Mouse (Mus musculus): Measurements from ENCODE around the gene Slc22a5. TPM values are rescaled to one million over a fixed set of nuclear protein-coding genes. Genes with fewer than 3 reads are reported as not detected.
"Not testable (repeated sequence)": the region's sequence is repeated elsewhere in the genome, so short reads cannot be mapped to it uniquely, and the experiment has no call there.

The Slc22a5 gene
- total and polyA plus RNA-seq, 2 experiments from 2014 or later = 12.8 to 13.6 TPM

- 17% methylated on average over 37 of the region's 50 CpGs for WGBS
- H3K36me3 ChIP-seq (ENCODE audit: insufficient read depth, low read length); ATAC-seq (ENCODE audit: low FRiP score); H3K9me3 ChIP-seq (ENCODE audit: low read length); H3K27ac ChIP-seq (ENCODE audit: low read depth, low read length); H3K9ac ChIP-seq (replicated peaks; ENCODE audit: low read length, poor library complexity, severe bottlenecking); H3K27me3 ChIP-seq (ENCODE audit: insufficient read depth, low read length); H3K4me1 ChIP-seq (ENCODE audit: insufficient read depth, low read length): not testable (repeated sequence)
- Histone ChIP-seq H3K4me2 (ENCODE audit: low read depth, low read length, poor library complexity, severe bottlenecking) (peak within 1 kb of the TSS; percentile 52), H3K4me3 (ENCODE audit: low read depth, low read length) (peak within 1 kb of the TSS; percentile 31; the same call in 1 of the 2 replicates)
- TF ChIP-seq CTCF (IDR thresholded peaks at IDR 0.05) = peak; percentile 38
- DNase-seq (ENCODE audit: low spot score) = peak; percentile 11
Observed at GRCm38 (mm10) chr11:53858761-53859580, 32.5 kb downstream of the Slc22a5 start, which contains the start of gene Gm12216. Gm12216 (minus strand) TSS chr11:53859256.

- TF ChIP-seq CTCF (IDR thresholded peaks at IDR 0.05) = no peak
- H3K9me3 ChIP-seq (ENCODE audit: low read length) = no peaks in the 10 kb centered on the region
- no peak for ATAC-seq (ENCODE audit: low FRiP score)
- DNase-seq (ENCODE audit: low spot score) = no peak
- 83% methylated on average over 6 of the region's 6 CpGs for WGBS
- H3K4me2 ChIP-seq (ENCODE audit: low read depth, low read length, poor library complexity, severe bottlenecking) = no peak overlapping the region
- H3K4me3 ChIP-seq (ENCODE audit: low read depth, low read length) = no peak overlapping the region
- H3K36me3 ChIP-seq (ENCODE audit: insufficient read depth, low read length) = no peaks in the 10 kb centered on the region
- H3K9ac ChIP-seq (replicated peaks; ENCODE audit: low read length, poor library complexity, severe bottlenecking) = no peak overlapping the region
- no peak overlapping the region for H3K27ac ChIP-seq (ENCODE audit: low read depth, low read length)
- no peaks in the 10 kb centered on the region for H3K27me3 ChIP-seq (ENCODE audit: insufficient read depth, low read length)
- H3K4me1 ChIP-seq (ENCODE audit: insufficient read depth, low read length) = no peaks in the 10 kb centered on the region
Observed at GRCm38 (mm10) chr11:53858058-53858760, 33.3 kb downstream of the Slc22a5 start.

GRCm38 (mm10) chr11:53853665-53854064 is 37.8 kb downstream of the Slc22a5 start:
- Histone ChIP-seq H3K27ac (ENCODE audit: low read depth, low read length) (no peak overlapping the region), H3K9me3 (ENCODE audit: low read length) (no peaks in the 10 kb centered on the region), H3K4me1 (ENCODE audit: insufficient read depth, low read length) (no peaks in the 10 kb centered on the region), H3K36me3 (ENCODE audit: insufficient read depth, low read length) (no peaks in the 10 kb centered on the region), H3K27me3 (ENCODE audit: insufficient read depth, low read length) (no peaks in the 10 kb centered on the region; the same call in 1 of the 2 replicates), H3K4me3 (ENCODE audit: low read depth, low read length) (no peak overlapping the region), H3K9ac (replicated peaks; ENCODE audit: low read length, poor library complexity, severe bottlenecking) (no peak overlapping the region), H3K4me2 (ENCODE audit: low read depth, low read length, poor library complexity, severe bottlenecking) (no peak overlapping the region)
- no peak for DNase-seq (ENCODE audit: low spot score)
- no peak for ATAC-seq (ENCODE audit: low FRiP score)
- 71% methylated on average over 5 of the region's 5 CpGs for WGBS
- TF ChIP-seq CTCF (IDR thresholded peaks at IDR 0.05) = no peak

- no peak overlapping the region for H3K27ac ChIP-seq (ENCODE audit: low read depth, low read length)
- no peak for TF ChIP-seq CTCF (IDR thresholded peaks at IDR 0.05)
- ATAC-seq (ENCODE audit: low FRiP score) (no peak), DNase-seq (ENCODE audit: low spot score) (no peak)
- 56% methylated on average over 5 of the region's 5 CpGs for WGBS
- H3K4me2 ChIP-seq (ENCODE audit: low read depth, low read length, poor library complexity, severe bottlenecking) = no peak overlapping the region
- H3K4me1 ChIP-seq (ENCODE audit: insufficient read depth, low read length) = no peaks in the 10 kb centered on the region
- no peaks in the 10 kb centered on the region for H3K9me3 ChIP-seq (ENCODE audit: low read length)
- H3K9ac ChIP-seq (replicated peaks; ENCODE audit: low read length, poor library complexity, severe bottlenecking) = no peak overlapping the region
- no peaks in the 10 kb centered on the region; the same call in 1 of the 2 replicates for H3K27me3 ChIP-seq (ENCODE audit: insufficient read depth, low read length)
- H3K4me3 ChIP-seq (ENCODE audit: low read depth, low read length) = no peak overlapping the region
- H3K36me3 ChIP-seq (ENCODE audit: insufficient read depth, low read length) = no peaks in the 10 kb centered on the region
Observed at GRCm38 (mm10) chr11:53851795-53852194, 39.7 kb downstream of the Slc22a5 start.

GRCm38 (mm10) chr11:53849588-53850320 is 41.7 kb downstream of the Slc22a5 start:
- WGBS = 33% methylated on average over 9 of the region's 9 CpGs
- ATAC-seq (ENCODE audit: low FRiP score) (peak; percentile 56; the same call in 1 of the 2 replicates), DNase-seq (ENCODE audit: low spot score) (peak; percentile 83)
- H3K36me3 ChIP-seq (ENCODE audit: insufficient read depth, low read length) = no peaks in the 10 kb centered on the region
- H3K4me1 ChIP-seq (ENCODE audit: insufficient read depth, low read length) = no peaks in the 10 kb centered on the region
- H3K4me3 ChIP-seq (ENCODE audit: low read depth, low read length) = no peak overlapping the region
- H3K4me2 ChIP-seq (ENCODE audit: low read depth, low read length, poor library complexity, severe bottlenecking) = no peak overlapping the region; the same call in 1 of the 2 replicates
- no peaks in the 10 kb centered on the region for H3K9me3 ChIP-seq (ENCODE audit: low read length)
- H3K9ac ChIP-seq (replicated peaks; ENCODE audit: low read length, poor library complexity, severe bottlenecking) = no peak overlapping the region
- TF ChIP-seq CTCF (IDR thresholded peaks at IDR 0.05) = peak; percentile 83
- H3K27ac ChIP-seq (ENCODE audit: low read depth, low read length) = 0 out of 2 replicates have a peak overlapping the region, but pooled peaks have one; percentile 0
- H3K27me3 ChIP-seq (ENCODE audit: insufficient read depth, low read length) = no peaks in the 10 kb centered on the region; the same call in 1 of the 2 replicates
